Mouse (Mus musculus) cerebellum, adult 11-12 months (tissue): ENCODE results near the gene Hist1h2bb.
"Not testable (repeated sequence)": the region's sequence is repeated elsewhere in the genome, so short reads cannot be mapped to it uniquely, and the experiment has no call there.

ENCODE experiments used
- DNase-seq: peaks from one replicate; pipeline ENCODE4 v3.0.0; 2022

The Hist1h2bb gene

DNA sequence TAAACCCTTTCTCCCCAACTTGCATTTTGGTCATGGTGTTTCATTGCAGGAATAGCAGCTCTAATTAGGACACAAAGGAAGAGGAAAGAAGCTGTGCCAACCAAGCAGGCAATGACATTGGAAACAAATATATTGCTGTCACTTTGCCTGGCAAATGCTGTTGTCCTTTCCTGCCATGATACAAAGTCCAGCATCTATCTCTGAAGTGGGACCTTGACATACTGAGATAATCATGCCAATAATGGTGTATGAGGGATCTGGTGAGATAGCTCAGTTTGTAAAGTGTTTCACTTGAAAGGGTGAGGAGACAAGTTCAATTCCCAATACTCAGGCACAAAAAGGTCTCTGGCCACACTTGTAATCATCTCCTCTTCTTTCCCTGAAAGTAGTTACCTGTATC lies 20.2 kb downstream of the Hist1h2bb start:
- no peak for DNase-seq

GRCm38 (mm10) chr13:23768834-23769397 lies 22.4 kb downstream of the Hist1h2bb start:
- DNase-seq, result no peak

GRCm38 (mm10) chr13:23769613-23770012 lies 23.1 kb downstream of the Hist1h2bb start, which contains the start of gene Trim38:
Gene Trim38, plus strand, starts transcription at chr13:23769913.
- DNase-seq, result not testable (repeated sequence)

DNA sequence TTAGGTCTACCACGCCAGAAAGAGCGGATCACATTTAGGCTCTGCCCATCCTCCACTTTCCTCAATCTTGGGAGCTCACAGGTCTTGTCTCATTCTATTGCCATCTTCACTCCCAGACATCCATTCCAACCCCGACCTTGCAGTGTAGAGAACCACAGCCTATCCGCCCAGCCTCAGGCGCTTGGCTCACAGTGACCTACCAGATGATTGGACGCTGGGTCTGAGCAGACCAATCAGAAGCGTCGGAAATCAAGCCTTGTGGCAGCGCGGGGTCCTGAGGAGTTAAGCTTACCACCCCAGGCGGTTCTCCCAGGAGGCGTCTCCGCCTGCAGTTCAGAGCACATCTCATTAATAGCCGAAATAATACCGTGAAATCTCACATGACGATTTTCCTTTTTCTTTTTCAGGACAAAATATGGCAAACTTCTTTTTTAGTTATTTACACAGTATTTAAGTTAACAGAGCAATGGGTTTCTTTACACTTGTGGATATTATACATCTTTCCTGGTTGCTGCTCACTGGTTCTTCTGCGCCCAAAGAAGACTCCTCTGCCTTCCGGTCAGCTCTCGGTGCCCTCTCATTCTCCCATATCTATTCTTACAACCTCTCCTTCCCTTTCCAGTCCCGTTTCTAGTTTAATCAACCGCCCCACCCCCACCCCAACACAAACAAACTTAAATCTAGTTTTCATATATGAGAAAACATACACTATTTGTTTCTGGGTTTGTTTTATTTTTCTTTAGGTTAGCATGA lies 26.2 kb downstream of the Hist1h2bb start:
- DNase-seq, result no peak

GRCm38 (mm10) chr13:23778339-23778738 lies 31.8 kb downstream of the Hist1h2bb start:
- no peak for DNase-seq

- DNase-seq, result no peak
These were observed 32.5 kb downstream of the Hist1h2bb start for GRCm38 (mm10) chr13:23779025-23779424.

DNA sequence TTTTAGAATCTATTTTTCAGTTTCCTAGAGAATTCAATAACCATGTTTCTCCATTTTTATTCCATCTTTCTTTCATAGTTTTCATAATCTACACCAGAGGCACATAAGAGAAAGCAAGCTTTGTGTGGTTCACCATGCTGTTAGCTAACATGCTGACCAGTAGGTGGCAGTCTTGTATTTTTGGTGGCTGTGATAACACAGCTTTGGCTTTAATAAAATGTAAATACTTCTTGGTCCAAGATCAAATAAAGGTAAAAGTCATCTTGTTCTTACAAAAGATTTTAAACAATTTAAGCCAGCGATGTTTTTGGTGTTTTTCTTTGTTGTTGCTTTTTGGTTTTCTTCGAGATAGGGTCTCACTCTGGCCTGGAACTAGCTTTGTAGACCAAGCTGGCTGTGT lies 46.0 kb downstream of the Hist1h2bb start:
- DNase-seq, result peak; percentile 8
